Mouse (Mus musculus) liver, adult 2 months (tissue): Measurements from ENCODE around the gene Catsperz.

Experiments
- CTCF ChIP-seq: fragments of 200-500 bp; IDR thresholded peaks from 2 replicates; pipeline ENCODE4 v1.5.1; 2011; ENCODE audit warnings: low read depth, low read length, control low read depth
- POLR2A ChIP-seq: fragments of 200-500 bp; IDR thresholded peaks from 2 replicates; pipeline ENCODE4 v1.6.1; 2011; ENCODE audit warnings: low read length, control low read depth; ENCODE audit not compliant: insufficient read depth; ENCODE audit errors: extremely low read depth

GRCm38 (mm10) chr19:6970460-6971085 lies 45.4 kb upstream of the Catsperz start:
- TF ChIP-seq CTCF: no peak
- TF ChIP-seq POLR2A: no peak
